Mouse (Mus musculus) embryonic fibroblast, embryonic 13.5 days (primary cell): ENCODE results near the gene Taf1b. TPM values are rescaled to one million over a fixed set of nuclear protein-coding genes. Genes with fewer than 3 reads are reported as not detected.

ENCODE experiments used
- H3K27ac ChIP-seq: 2 replicates; pipeline ENCODE4 v1.5.1; 2012; ENCODE audit warnings: low read length, control low read depth, inconsistent platforms; ENCODE audit not compliant: insufficient read depth
- H3K4me1 ChIP-seq: 2 replicates; pipeline ENCODE4 v1.6.1; 2011; ENCODE audit warnings: low read length; ENCODE audit not compliant: control insufficient read depth, insufficient read depth
- H3K4me3 ChIP-seq: 2 replicates; pipeline ENCODE4 v1.5.1; 2011; ENCODE audit warnings: mild to moderate bottlenecking, control low read depth, low read length; ENCODE audit not compliant: insufficient read depth
- CTCF ChIP-seq: IDR thresholded peaks from 2 replicates; pipeline ENCODE4 v1.5.1; 2011; ENCODE audit warnings: mild to moderate bottlenecking, control low read depth, low read length, moderate library complexity, borderline replicate concordance; ENCODE audit not compliant: insufficient read depth
- POLR2A ChIP-seq: IDR thresholded peaks from 2 replicates; pipeline ENCODE4 v1.6.1; 2011; ENCODE audit warnings: low read depth, mild to moderate bottlenecking, control low read depth, low read length, moderate library complexity
- polyA plus RNA-seq: library from polyadenylated mRNA; stranded (reverse); fragments of >200 nt; gene quantifications from 2 replicates; pipeline ENCODE4 v1.2.4, GENCODE M21; 2011; ENCODE audit warnings: low read depth; ENCODE audit not compliant: missing spikeins, insufficient read length

The Taf1b gene
- polyA plus RNA-seq, 1 experiment, result 25.6 TPM

- Histone ChIP-seq H3K4me1 (no peaks in the 10 kb centered on the region), H3K4me3 (no peak overlapping the region), H3K27ac (no peak overlapping the region)
- TF ChIP-seq CTCF, result no peak
- TF ChIP-seq POLR2A, result no peak
Measured at GRCm38 (mm10) chr12:24580452-24580851, 82.3 kb downstream of the Taf1b start.

- no peak overlapping the region for H3K27ac ChIP-seq
- H3K4me1 ChIP-seq, result no peaks in the 10 kb centered on the region
- TF ChIP-seq POLR2A, result no peak
- TF ChIP-seq CTCF, result no peak
- H3K4me3 ChIP-seq, result no peak overlapping the region
Measured at GRCm38 (mm10) chr12:24580996-24581683, 83.0 kb downstream of the Taf1b start.

- no peak for TF ChIP-seq POLR2A
- TF ChIP-seq CTCF, result no peak
- no peaks in the 10 kb centered on the region for H3K4me1 ChIP-seq
- H3K4me3 ChIP-seq, result no peak overlapping the region
- no peak overlapping the region for H3K27ac ChIP-seq
Measured at GRCm38 (mm10) chr12:24583653-24584052, 85.5 kb downstream of the Taf1b start.

DNA sequence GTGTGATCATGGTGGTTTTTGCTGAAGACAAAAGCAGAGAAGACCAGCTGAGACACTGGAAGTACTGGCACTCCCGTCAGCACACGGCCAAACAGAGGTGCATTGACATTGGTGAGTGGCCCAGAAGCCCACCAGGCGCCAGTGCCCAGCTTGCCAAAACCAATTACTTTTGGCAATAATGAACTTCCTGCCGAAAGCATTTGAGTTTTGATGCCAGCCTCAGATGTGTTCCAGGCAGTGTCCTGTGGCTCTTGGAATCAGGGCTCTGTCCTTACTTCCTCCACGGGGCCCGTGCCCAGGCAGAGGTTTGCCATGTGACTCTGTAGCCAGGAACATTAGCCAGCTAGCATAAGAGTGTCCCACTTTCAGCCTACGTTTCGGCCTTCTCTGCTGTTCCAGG lies 86.7 kb downstream of the Taf1b start:
- Histone ChIP-seq H3K4me1 (no peaks in the 10 kb centered on the region), H3K27ac (no peak overlapping the region), H3K4me3 (no peak overlapping the region)
- TF ChIP-seq CTCF, result no peak
- TF ChIP-seq POLR2A, result no peak

GRCm38 (mm10) chr12:24586193-24586592 lies 88.0 kb downstream of the Taf1b start:
- TF ChIP-seq POLR2A, result no peak
- Histone ChIP-seq H3K27ac (no peak overlapping the region), H3K4me1 (no peaks in the 10 kb centered on the region), H3K4me3 (no peak overlapping the region)

DNA sequence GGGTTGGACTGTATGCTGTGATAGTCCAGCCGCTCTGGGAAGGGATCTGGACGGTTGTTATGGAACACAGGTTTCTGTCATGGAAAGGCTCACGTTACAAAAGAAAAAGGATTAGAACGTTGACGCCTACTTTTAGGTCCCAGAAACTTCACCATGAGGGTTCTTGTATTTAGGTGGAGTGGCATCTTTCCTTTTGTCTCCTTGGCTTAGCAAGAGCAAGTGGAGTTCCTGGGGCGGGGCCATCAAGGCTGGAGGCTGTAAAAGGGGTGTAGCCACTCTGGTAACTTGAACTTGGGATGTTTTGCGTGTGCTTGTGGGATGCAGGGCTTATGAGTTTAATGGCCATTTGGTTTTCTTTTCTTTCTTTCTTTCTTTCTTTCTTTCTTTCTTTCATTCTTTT lies 92.2 kb downstream of the Taf1b start:
- H3K27ac ChIP-seq, result no peak overlapping the region
- no peak for TF ChIP-seq POLR2A
- TF ChIP-seq CTCF, result no peak
- peaks cover 5% of the 10 kb centered on the region for H3K4me1 ChIP-seq
- no peak overlapping the region for H3K4me3 ChIP-seq

- H3K4me1 ChIP-seq, result peaks cover 5% of the 10 kb centered on the region
- TF ChIP-seq POLR2A, result no peak
- no peak overlapping the region for H3K27ac ChIP-seq
- H3K4me3 ChIP-seq, result no peak overlapping the region
Measured at GRCm38 (mm10) chr12:24592055-24592454, 93.9 kb downstream of the Taf1b start.

DNA sequence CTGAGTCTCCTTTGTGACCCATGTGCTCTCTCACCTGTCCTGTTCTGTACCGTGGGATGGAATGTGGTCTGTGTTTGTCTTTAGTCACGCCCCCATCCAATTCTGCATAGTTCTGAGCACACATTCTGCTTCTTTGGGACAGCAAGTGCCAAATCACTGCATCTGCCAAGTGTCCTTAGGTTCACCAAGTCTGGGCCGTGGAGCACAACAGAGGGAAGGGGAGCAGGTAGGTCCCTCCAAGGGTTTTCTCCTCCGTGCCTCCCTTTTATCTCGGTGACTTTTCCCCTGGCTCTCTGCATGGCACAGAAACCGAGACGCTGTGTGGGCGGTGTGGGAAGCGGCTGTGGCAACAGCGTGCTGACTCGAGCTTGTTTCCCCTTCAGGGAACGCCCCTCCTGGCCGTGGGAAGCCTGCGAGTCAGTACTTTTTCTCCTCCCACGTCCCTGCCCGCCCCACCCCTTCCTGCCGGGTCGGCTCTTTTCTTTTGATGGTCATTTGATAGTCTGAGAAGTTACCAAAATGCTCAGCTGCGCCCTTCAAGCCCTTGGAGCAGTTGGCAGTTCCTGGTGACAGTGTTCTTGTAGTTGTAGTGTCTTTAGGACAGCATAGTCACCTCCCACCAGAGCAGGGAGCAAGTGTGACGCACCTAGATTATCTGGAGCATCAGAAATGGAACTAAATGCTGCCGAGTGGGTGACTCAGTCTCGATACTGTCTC lies 95.0 kb downstream of the Taf1b start:
- Histone ChIP-seq H3K4me1 (peaks cover 5% of the 10 kb centered on the region), H3K27ac (no peak overlapping the region), H3K4me3 (peak overlapping the region; percentile 1)
- TF ChIP-seq POLR2A (no peak), CTCF (no peak)

- H3K4me3 ChIP-seq, result no peak overlapping the region
- TF ChIP-seq CTCF (no peak), POLR2A (no peak)
- H3K4me1 ChIP-seq, result peaks cover 5% of the 10 kb centered on the region
- H3K27ac ChIP-seq, result no peak overlapping the region
Measured at GRCm38 (mm10) chr12:24597376-24597775, 99.2 kb downstream of the Taf1b start.

GRCm38 (mm10) chr12:24599366-24599895 lies 101.3 kb downstream of the Taf1b start:
- Histone ChIP-seq H3K4me3 (no peak overlapping the region), H3K4me1 (no peaks in the 10 kb centered on the region), H3K27ac (no peak overlapping the region)
- TF ChIP-seq POLR2A (no peak), CTCF (no peak)

- Histone ChIP-seq H3K27ac (no peak overlapping the region), H3K4me3 (no peak overlapping the region), H3K4me1 (no peaks in the 10 kb centered on the region)
- TF ChIP-seq CTCF (no peak), POLR2A (no peak)
Measured at GRCm38 (mm10) chr12:24600074-24600473, 101.9 kb downstream of the Taf1b start.
